Mouse (Mus musculus): ENCODE measurements at regions not wholly inside any gene's neighbourhood (a gene's known extent, or its start where the extent isn't known, plus 50 kb on each side); places are given as distances from the start of the nearest gene placed in this dataset.

GRCm38 (mm10) chr17:79497629-79498028 lies 114.0 kb upstream of the Rmdn2 start:
- DNase-seq (ENCODE audit: low spot score in 2 of 2): peak in 1 of 2 experiments; percentile 28

- no peak for DNase-seq (ENCODE audit: low spot score in 2 of 2)
Measured at GRCm38 (mm10) chr17:79498321-79498720, 113.3 kb upstream of the Rmdn2 start.

- no peak for DNase-seq (ENCODE audit: low spot score in 2 of 2)
Measured at GRCm38 (mm10) chr17:79501031-79501474, 110.6 kb upstream of the Rmdn2 start.

DNA sequence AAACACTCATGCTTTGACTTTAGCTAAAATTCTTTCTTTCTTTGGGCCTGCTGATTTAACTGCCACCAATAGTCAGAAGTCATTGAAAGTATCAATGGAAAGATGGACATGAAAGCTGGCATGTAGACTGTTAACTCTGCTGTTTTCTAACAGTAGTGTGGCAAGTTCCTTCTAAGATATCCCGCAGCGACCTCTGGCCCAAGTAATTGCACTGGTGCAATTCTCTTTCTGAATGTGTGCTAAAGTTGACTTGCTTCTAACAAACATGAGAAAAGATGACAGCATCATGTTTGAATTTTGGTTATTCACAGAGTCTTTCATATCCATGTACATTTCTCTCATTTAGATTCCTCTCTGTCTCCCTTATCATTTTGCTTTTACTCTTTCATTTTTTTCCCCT lies 109.7 kb upstream of the Rmdn2 start:
- DNase-seq (ENCODE audit: low spot score in 2 of 2): no peak

GRCm38 (mm10) chr17:79503037-79503436 lies 108.6 kb upstream of the Rmdn2 start:
- no peak for DNase-seq (ENCODE audit: low spot score in 2 of 2)

GRCm38 (mm10) chr17:79504209-79504608 lies 107.5 kb upstream of the Rmdn2 start:
- DNase-seq (ENCODE audit: low spot score in 2 of 2): no peak

- DNase-seq (ENCODE audit: low spot score in 2 of 2): no peak
Measured at GRCm38 (mm10) chr17:79505565-79505964, 106.1 kb upstream of the Rmdn2 start.

DNA sequence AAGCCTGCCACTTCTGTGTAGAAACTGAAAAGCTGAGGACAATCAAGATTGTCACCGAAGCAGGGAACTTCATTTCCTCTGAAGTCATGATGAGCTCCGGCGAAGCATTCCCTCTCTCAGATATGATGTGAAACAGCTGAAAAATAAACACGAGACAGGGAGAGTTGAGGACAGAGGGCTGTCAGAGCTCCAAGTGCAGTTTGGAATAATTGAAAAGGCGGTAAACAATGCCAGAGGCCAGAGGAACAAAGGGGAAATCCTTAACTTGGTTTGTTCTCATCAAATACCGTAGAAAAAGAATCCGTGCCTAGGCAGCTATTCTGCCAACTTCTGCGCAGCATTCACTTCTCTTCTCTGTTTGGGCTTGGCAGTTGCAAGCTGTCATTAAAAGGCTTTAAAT lies 102.4 kb upstream of the Rmdn2 start:
- DNase-seq (ENCODE audit: low spot score in 2 of 2): no peak

GRCm38 (mm10) chr17:79509957-79510710 lies 101.5 kb upstream of the Rmdn2 start:
- no peak for DNase-seq (ENCODE audit: low spot score in 2 of 2)

- no peak for DNase-seq (ENCODE audit: low spot score in 2 of 2)
Measured at GRCm38 (mm10) chr17:79511218-79511617, 100.4 kb upstream of the Rmdn2 start.

DNA sequence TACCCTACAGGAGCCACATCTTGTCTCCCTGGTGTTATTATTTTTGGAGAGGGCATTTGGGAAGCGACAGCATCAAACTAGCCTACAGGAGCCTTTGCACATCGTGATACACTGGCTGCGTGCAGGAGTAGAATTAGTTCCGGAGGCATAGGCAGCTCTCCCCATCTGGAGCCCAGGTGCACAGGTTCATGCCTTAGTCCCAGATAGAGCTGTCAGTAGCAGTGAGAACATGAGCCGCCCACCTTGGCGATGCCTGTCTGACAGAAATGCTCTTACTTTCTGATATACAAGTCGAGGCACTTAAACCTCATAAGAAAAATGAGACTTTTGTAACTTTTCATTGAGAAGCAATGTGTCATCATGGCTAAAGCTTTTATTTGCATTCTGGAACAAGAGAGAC lies 97.6 kb upstream of the Rmdn2 start:
- no peak for DNase-seq (ENCODE audit: low spot score in 2 of 2)

- DNase-seq (ENCODE audit: low spot score in 2 of 2): no peak
Measured at GRCm38 (mm10) chr17:79518185-79518584, 93.5 kb upstream of the Rmdn2 start.

DNA sequence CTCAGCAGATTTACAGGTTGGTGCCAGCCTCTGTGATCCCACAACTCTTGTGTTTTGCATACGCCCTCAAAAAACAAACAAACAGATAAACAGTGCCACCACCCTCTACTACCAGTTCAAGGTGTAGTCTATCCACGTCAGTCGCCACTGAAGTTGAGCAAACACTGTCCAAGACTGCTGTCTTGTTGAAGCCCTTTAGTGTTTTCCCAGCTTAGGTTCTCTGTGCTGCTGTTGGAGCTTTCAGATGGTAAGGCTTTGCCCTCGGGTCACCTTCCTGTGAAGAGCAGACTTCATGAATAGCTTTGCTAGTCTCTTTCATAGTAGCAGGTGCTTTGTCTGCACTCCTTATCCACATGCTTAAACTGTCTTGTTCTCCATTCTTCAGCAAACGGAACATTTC lies 93.0 kb upstream of the Rmdn2 start:
- DNase-seq (ENCODE audit: low spot score in 2 of 2): no peak

- DNase-seq (ENCODE audit: low spot score in 2 of 2): no peak
Measured at GRCm38 (mm10) chr17:79519356-79519755, 92.3 kb upstream of the Rmdn2 start.

- no peak for DNase-seq (ENCODE audit: low spot score in 2 of 2)
Measured at GRCm38 (mm10) chr17:79520283-79520682, 91.4 kb upstream of the Rmdn2 start.

GRCm38 (mm10) chr17:79521691-79522090 lies 90.0 kb upstream of the Rmdn2 start:
- no peak for DNase-seq (ENCODE audit: low spot score in 2 of 2)

- DNase-seq (ENCODE audit: low spot score in 2 of 2): no peak
Measured at GRCm38 (mm10) chr17:79523230-79523629, 88.4 kb upstream of the Rmdn2 start.

GRCm38 (mm10) chr17:79527391-79527790 lies 84.3 kb upstream of the Rmdn2 start:
- no peak for DNase-seq (ENCODE audit: low spot score in 2 of 2)

DNA sequence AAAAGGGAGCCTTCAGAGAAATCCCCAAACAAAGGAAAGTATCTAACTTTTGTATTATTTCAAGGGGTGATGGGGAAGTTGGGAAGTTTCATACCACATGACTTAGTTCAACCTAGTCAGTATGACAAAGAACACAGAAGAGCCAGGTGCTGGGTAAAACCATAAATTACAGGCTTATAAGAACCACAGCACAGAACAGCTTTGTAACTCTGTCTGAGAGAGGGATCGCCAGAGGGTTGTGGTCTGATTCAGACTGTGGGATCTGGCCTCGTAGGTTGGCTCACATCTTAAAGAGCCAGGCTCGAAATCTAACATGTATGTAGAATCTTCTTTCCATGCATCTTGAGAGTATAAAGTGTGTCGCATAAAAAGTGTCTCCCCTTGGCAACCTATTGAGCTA lies 75.1 kb upstream of the Rmdn2 start:
- DNase-seq (ENCODE audit: low spot score in 2 of 2): no peak

- DNase-seq (ENCODE audit: low spot score in 2 of 2): no peak
Measured at GRCm38 (mm10) chr17:79538789-79539188, 72.9 kb upstream of the Rmdn2 start.

- no peak for DNase-seq (ENCODE audit: low spot score in 2 of 2)
Measured at GRCm38 (mm10) chr17:79540038-79540437, 71.6 kb upstream of the Rmdn2 start.

DNA sequence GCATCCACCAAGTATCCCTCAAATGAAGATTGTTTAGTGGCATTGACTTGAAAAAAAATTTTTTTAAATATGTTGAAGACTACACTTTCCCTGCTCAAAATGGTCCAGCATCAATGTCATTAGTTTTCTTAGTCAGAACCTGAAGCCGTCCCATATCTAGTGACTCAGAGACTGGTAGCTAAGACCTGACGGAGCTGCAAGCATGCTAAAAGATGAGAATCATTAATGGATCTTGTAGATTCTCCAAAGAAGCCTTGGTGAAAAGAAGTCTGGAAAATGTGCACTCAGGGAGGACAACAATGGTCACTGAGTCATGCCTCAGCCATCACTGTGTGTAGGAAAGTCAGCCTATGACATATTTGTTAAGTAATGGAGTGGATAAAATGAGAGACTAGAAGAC lies 71.2 kb upstream of the Rmdn2 start:
- DNase-seq (ENCODE audit: low spot score in 2 of 2): no peak

- peak in 1 of 2 experiments; percentile 14 for DNase-seq (ENCODE audit: low spot score in 2 of 2)
Measured at GRCm38 (mm10) chr17:79543907-79544522, 67.6 kb upstream of the Rmdn2 start.

All from left cerebral cortex, adult 18-20 months (tissue).